Mouse (Mus musculus) G1E-ER4 (cell line): ENCODE data around the gene Cyp2c68. TPM values are rescaled to one million over a fixed set of nuclear protein-coding genes. Genes with fewer than 3 reads are reported as not detected.

ENCODE experiments used
- GATA1 ChIP-seq: IDR thresholded peaks from one replicate; pipeline ENCODE4 v1.8.0; 2012; ENCODE audit warnings: low read length, inconsistent platforms
- polyA plus RNA-seq: library from polyadenylated mRNA; stranded (reverse); fragments of >175 nt; gene quantifications from 2 replicates; pipeline ENCODE4 v1.2.3, GENCODE M21; 2012

The Cyp2c68 gene
- polyA plus RNA-seq = not detected in 2 replicates

DNA sequence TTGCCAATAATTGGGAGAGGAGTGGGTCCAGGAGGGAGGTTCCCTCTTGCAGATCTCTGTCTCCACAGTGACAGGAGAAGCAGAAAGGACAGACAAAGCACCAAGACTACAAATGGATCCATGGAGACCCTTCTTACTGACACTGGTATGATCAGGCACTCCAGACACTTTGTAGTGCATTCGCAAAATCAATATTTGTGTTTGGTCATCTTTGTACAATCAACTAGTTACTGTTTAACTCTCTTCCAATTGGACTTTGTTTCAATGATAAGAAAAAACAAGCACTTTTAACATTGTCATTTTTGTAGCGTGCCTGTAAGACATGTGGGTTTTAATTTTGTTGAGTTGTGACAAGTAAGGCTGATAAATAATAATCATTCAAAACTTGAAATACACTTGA is at the start of gene Cyp2c68:
TSS of gene Cyp2c68 (minus strand) at position 135 of the 400 bp plus-strand sequence.
- no peak for TF ChIP-seq GATA1

DNA sequence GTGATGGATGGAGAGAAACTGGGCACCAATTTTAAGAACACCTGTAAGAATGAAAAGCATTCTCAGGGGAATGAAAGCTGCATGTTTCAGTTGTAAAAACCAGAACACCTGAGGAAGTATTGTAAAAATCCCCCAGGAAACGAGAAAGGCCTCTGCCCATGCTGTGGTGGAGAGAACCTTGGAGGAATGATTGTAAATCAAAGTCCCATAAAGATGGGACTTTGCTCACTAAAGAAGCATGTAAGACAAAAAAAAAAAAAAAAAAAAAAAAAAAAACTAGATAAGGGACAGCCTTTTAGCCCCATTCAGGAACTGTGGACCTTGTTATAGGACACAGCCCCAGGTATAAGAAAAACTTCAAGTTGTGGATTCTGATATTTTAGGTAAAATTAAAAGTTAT is 4.5 kb upstream of the Cyp2c68 start:
- TF ChIP-seq GATA1 = no peak

GRCm38 (mm10) chr19:39652381-39652780 is 88.5 kb downstream of the Cyp2c68 start:
- TF ChIP-seq GATA1 = no peak

DNA sequence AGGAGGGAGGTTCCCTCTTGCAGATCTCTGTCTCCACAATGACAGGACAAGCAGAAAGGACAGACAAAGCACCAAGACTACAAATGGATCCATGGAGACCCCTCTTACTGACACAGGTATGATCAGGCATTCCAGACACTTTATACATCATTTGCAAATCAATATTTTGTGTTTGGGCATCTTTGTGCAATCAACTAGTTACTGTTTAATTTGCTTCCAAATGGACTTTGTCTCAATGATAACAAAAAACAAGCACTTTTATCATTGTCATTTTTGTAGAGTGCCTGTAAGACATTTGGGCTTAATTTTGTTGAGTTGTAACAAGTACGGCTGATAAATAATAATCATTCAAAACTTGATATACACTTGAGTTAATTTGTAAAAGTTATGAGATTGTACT is 91.9 kb downstream of the Cyp2c68 start, which contains the start of gene Cyp2c67:
TSS of gene Cyp2c67 (minus strand) at position 114 of the 400 bp plus-strand sequence.
- no peak for TF ChIP-seq GATA1

DNA sequence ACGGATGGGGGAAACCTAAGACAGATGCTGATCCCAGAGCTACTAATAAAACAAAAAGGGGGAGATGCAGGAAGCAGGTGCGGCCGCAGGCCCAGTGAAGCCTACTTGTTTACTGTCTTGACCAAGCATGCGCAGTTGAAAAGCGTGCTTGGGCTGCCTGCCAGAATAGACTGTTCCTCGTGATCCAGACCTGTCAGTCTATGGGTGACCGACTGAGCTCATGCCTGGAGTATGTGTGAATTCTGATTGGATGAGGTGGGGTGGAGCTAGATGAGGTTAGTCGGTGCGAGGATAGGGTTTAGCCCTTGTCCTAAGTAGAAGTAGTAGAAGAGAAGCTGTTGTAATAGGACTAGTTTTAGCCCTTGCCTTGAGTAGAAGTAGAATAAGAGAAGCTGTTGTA is 93.3 kb downstream of the Cyp2c68 start:
- TF ChIP-seq GATA1 = no peak

Other genes with a start within 250 kb of the Cyp2c68 start
- gene Cyp2c39, start 230.2 kb downstream of the Cyp2c68 start, polyA plus RNA-seq = not detected in 2 replicates
- not detected in 2 replicates for gene Cyp2c67, start 92.0 kb downstream of the Cyp2c68 start, polyA plus RNA-seq
- gene Cyp2c40, start 71.8 kb upstream of the Cyp2c68 start, polyA plus RNA-seq = not detected in 2 replicates
- not detected in 2 replicates for gene Cyp2c69, start 145.7 kb upstream of the Cyp2c68 start, polyA plus RNA-seq